Mouse (Mus musculus): ENCODE results near the gene Mogat1.
"Not testable (repeated sequence)": the region's sequence is repeated elsewhere in the genome, so short reads cannot be mapped to it uniquely, and the experiment has no call there.

Mogat1 gene

GRCm38 (mm10) chr1:78510862-78511261 is at the start of gene Mogat1:
Gene Mogat1 (plus strand): TSS chr1:78510991.
- no peak for DNase-seq

GRCm38 (mm10) chr1:78472441-78472840 is 38.4 kb upstream of the Mogat1 start:
- DNase-seq: no peak

GRCm38 (mm10) chr1:78483430-78483829 is 27.4 kb upstream of the Mogat1 start:
- DNase-seq: no peak

GRCm38 (mm10) chr1:78484361-78484760 is 26.4 kb upstream of the Mogat1 start:
- DNase-seq: peak; percentile 14

DNA sequence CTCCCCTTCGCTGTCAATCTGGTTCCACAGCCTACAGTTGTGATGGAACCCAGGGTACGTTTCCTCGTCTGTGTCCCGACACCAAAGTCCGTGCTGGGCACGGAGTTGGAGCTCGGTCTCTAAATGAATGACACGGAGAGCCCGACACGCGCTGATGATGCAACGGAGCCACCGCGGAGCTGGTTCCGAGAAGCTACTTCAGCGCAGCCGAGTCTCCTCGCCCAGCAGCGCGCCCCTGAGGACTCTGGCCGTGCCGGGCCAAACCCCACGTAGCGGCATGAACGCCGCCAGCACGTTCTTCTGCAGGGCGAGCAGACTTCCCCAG is 22.4 kb upstream of the Mogat1 start:
- DNase-seq: no peak

- DNase-seq: peak; percentile 95
Measured at GRCm38 (mm10) chr1:78488752-78489492, 21.9 kb upstream of the Mogat1 start, which contains the start of gene Farsb. Gene Farsb (minus strand): TSS chr1:78488897.

DNA sequence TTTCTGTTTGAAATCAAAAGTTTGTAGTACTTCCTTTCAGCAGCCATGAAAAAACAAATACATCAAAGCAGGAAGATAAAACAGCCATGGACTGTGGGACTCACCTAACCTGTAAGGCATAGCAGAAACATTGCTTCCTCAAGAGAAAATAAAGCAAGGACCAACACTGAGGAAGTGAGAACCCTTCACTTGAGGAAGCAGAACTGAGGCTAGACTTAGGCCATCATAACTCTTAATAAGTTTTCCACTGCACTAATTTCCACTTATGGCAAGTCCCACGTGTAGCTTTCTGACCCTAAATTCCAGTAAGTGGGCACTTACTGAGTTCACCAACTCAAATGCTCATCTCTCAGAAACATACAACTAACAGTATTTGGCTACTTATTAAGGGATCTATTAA is 20.6 kb upstream of the Mogat1 start:
- DNase-seq: no peak

DNA sequence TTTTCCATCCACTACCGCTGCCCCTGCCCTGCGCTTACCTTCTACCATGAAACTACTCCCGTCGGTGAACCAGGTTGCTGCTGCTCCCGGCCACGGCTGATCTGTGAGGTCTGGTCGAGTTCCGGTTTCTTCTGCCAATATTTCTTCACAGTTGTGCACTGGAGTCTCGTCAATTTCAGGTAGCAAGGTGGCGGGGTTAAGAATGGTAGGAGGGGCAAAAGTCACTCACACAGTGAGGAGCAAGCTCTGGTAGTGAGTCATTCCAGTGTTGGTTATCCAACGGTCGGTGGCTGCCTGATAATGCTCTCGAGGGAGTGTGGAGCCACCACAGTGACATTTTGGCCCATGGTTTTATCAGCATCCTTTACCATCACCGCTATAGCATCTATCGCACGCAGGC is 9.8 kb upstream of the Mogat1 start:
- DNase-seq: no peak

- not testable (repeated sequence) for DNase-seq
Measured at GRCm38 (mm10) chr1:78501856-78502255, 8.9 kb upstream of the Mogat1 start.

DNA sequence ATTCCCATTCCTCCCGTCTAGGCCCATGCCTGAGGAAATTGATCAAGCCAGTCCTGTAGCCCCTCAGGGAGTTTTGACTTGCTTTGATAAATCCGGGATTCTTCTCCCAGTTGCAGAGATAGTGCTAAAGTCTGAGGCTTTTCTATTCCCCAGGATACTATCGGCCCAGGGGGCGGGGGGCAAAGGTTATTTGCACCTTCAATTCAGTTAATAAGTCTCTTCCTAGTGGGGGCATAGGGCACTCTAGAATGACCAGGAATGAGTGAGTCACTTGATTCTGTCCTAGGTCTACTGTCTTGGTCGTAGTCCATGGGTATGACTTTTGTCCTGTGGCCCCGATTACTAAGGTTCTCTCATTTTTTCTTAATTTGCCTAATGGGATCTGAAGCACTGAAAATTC is 8.3 kb upstream of the Mogat1 start:
- no peak for DNase-seq

DNA sequence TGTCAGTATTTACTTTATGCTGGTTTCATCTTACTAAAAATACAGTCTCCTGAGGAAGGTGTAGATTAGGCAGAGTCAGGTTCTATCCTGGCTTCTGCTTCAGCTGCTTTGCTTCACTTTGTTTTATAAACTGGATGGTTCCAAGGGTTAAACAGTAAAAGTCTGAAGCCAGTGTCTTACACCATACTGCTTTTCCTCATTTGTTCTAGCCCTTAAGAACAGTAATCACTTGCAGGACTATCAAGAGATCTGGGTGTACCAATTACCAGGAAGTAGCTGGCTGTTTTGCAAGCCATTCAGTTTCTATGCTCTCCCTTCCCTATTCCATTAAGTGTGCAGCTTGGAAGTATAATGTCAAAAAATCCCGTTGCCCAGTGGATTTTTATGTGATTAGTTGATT is 3.7 kb upstream of the Mogat1 start:
- no peak for DNase-seq

GRCm38 (mm10) chr1:78511621-78512160 is 900 bp downstream of the Mogat1 start, which contains the start of gene BC035947:
Gene BC035947 (minus strand): TSS chr1:78512158.
- peak; percentile 28 for DNase-seq

DNA sequence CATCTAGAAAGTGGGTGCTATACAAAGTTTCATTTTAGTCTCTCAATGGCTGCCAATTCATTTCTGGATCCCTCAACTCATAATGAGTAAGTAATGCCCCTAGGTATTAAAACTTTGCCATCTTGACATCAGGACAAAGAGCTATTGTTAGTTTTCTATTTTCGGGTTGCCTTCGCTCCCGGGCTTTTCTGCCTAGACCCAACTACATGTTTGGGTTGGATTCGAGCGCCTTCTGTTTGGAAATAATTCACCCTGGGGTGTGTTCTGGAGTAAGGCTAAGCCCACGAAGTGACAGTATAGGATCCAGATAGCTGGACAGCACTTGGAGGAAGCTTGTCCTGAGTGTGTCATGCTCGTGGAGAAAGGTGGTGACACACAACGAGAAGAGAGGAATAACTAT is 2.0 kb downstream of the Mogat1 start:
- no peak for DNase-seq

DNA sequence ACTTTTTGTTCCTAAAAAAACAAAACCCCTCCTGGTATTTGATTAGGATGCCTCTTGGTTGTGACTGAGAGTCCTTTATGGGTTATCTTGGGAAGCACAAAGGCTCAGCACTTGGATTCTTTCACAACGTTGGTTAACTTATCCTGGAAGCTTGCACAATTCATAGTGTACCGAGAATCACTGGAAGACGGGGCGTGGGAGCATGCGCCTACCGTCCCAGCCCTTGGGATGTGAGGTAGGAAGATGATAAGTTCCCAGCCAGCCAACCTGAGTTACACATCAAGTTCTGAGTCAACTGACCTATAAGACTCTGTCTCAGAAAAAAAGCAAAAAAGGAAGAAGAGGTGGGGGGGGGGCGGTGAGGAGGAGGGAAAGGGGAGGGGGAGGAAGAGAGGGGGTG is 8.1 kb downstream of the Mogat1 start:
- no peak for DNase-seq

GRCm38 (mm10) chr1:78525189-78525886 is 14.5 kb downstream of the Mogat1 start:
- DNase-seq: peak; percentile 59

GRCm38 (mm10) chr1:78528356-78528755 is 17.6 kb downstream of the Mogat1 start:
- no peak for DNase-seq

DNA sequence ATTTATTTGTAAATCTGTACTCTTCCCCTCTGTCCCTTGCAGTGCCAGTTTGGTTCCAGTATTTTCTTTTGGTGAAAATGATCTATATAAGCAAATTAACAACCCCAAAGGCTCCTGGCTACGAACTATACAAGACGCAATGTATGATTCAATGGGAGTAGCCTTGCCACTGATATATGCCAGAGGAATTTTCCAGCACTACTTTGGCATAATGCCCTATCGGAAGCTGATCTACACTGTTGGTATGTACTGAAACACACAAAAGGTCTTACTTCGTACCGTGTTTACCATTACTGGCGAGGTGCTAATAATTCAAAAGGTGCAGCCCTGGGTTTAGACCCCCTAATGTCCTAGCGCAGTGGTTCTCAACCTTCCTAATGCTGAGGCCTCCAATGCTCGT is 18.2 kb downstream of the Mogat1 start:
- DNase-seq: no peak

DNA sequence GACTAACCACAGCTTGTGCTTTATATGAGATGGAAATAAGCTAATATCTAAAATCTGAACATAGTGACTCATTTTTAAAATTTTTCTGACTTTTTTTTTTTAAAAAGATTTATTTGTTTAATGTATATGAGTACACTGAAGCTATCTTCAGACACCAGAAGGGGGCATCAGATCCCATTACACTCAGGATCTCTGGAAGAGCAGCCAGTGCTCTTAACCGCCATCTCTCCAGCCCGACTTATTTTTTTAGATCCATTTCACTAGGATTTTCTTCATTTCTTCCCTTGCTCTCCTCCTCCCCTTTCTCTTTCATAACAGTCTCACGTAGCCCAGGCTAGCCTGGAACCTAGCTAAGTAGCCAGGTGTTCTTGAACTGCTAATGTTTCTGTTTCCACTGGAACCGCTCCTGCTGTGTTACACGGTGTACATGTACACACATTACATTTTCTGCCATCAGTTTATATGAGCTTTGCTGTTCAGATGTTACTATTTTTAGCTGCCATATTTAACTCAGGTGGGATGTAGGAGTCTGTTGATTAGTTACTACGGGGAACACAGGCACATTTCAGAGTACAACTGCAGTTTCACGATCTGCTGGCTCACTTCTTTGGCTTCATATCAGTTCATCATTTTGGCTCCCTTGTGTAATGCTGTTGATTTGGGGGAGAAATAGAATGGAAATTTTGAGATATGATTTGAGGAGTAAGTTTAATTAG is 19.9 kb downstream of the Mogat1 start:
- DNase-seq: no peak

DNA sequence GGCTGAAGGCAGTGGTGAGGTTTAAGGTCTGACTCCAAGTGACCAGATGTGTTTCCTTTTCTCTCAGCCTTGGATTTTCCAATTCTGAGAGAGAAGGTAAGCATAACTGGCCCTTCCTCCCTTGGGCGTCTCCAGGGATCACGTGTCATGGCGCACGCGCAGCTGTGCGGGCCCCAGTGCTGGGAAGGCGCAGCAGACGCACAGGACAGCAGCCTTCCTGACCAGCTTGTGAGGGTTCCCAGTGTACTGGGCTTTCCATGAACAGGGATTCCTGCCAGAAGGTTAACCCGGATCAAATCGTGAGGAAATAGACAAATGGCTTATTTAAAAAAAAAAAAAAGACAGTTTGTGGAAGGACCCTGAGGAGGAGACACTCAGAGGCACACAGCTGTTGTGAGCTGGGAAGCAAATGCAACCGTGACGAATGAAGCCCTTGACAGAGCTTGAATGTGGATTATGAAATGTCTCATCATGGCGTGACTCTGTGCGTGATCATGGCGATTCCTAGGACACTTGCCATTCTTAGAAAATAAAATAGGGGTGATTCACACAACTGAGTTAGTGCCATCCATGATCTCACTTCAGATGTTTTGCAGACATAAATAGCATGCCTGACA is 21.5 kb downstream of the Mogat1 start:
- DNase-seq: peak; percentile 63

- DNase-seq: no peak
Measured at GRCm38 (mm10) chr1:78534428-78535150, 23.8 kb downstream of the Mogat1 start.

GRCm38 (mm10) chr1:78536310-78537164 is 25.7 kb downstream of the Mogat1 start:
- peak; percentile 85 for DNase-seq

Measured in lung, postnatal 10 days (tissue).